Mouse (Mus musculus) thymus, postnatal 10 days (tissue): ENCODE measurements around the gene Kansl3.

Source experiments
- DNase-seq, 2 experiments: peaks; one replicate each; pipeline ENCODE4 v3.0.0; 2021; ENCODE audit warnings: low spot score in 2 of 2

Kansl3 gene

GRCm38 (mm10) chr1:36321829-36322573 is 47.0 kb downstream of the Kansl3 start:
- DNase-seq, result no peak

- DNase-seq, result no peak
Measured at GRCm38 (mm10) chr1:36321164-36321563, 47.8 kb downstream of the Kansl3 start.

- DNase-seq, result no peak
Measured at GRCm38 (mm10) chr1:36315776-36316100, 53.2 kb downstream of the Kansl3 start.

GRCm38 (mm10) chr1:36314959-36315775 is 53.8 kb downstream of the Kansl3 start:
- no peak for DNase-seq

GRCm38 (mm10) chr1:36309498-36309901 is 59.5 kb downstream of the Kansl3 start:
- DNase-seq, result no peak

- no peak for DNase-seq
Measured at GRCm38 (mm10) chr1:36308966-36309475, 60.0 kb downstream of the Kansl3 start.

GRCm38 (mm10) chr1:36308451-36308901 is 60.5 kb downstream of the Kansl3 start:
- DNase-seq, result no peak

- peak; percentile 89 to 90 for DNase-seq
Measured at GRCm38 (mm10) chr1:36307495-36308280, 61.3 kb downstream of the Kansl3 start, which contains the start of gene Arid5a. Gene Arid5a (plus strand): TSS chr1:36307733.

- no peak for DNase-seq
Measured at GRCm38 (mm10) chr1:36307121-36307494, 61.9 kb downstream of the Kansl3 start.

- no peak for DNase-seq
Measured at GRCm38 (mm10) chr1:36306120-36306519, 62.9 kb downstream of the Kansl3 start.

GRCm38 (mm10) chr1:36304764-36305163 is 64.2 kb downstream of the Kansl3 start:
- no peak for DNase-seq

- DNase-seq, result no peak
Measured at GRCm38 (mm10) chr1:36303381-36304320, 65.3 kb downstream of the Kansl3 start.

GRCm38 (mm10) chr1:36302957-36303356 is 66.0 kb downstream of the Kansl3 start:
- no peak for DNase-seq

GRCm38 (mm10) chr1:36302273-36302672 is 66.7 kb downstream of the Kansl3 start:
- DNase-seq, result no peak

- DNase-seq, result no peak
Measured at GRCm38 (mm10) chr1:36300486-36300885, 68.5 kb downstream of the Kansl3 start.

- DNase-seq, result no peak
Measured at GRCm38 (mm10) chr1:36299676-36300075, 69.3 kb downstream of the Kansl3 start.

- DNase-seq, result no peak
Measured at GRCm38 (mm10) chr1:36299126-36299525, 69.9 kb downstream of the Kansl3 start.

- no peak for DNase-seq
Measured at GRCm38 (mm10) chr1:36298107-36298506, 70.9 kb downstream of the Kansl3 start.

- DNase-seq, result no peak
Measured at GRCm38 (mm10) chr1:36296466-36297149, 72.4 kb downstream of the Kansl3 start.

GRCm38 (mm10) chr1:36294402-36294801 is 74.6 kb downstream of the Kansl3 start:
- DNase-seq, result peak; percentile 53 to 56
